Mouse (Mus musculus) limb, embryonic 11.5 days (tissue): Measurements from ENCODE around the gene Nol9. TPM values are rescaled to one million over a fixed set of nuclear protein-coding genes. Genes with fewer than 3 reads are reported as not detected.
A peak's percentile ranks its signal among the peaks of the same experiment; 100 is the strongest.

Experiments
- ATAC-seq: fragments of 200-750 bp; cut with Nextera tagmentation; 2 replicates; pipeline ENCODE4 v1.8.0; 2017; ENCODE audit warnings: low read depth; ENCODE audit not compliant: insufficient number of reproducible peaks, low FRiP score, low TSS enrichment
- DNase-seq: peaks from one replicate; pipeline ENCODE4 v3.0.0-alpha.2; 2015; ENCODE audit warnings: low spot score
- H3K27ac ChIP-seq: fragments of 300-500 bp; sonication (generic); replicated peaks from 2 replicates; pipeline ENCODE4 v1.5.1; 2014; ENCODE audit warnings: low read depth, mild to moderate bottlenecking, low read length
- H3K27me3 ChIP-seq: fragments of 300-500 bp; sonication (generic); 2 replicates; pipeline ENCODE4 v1.6.1; 2014; ENCODE audit warnings: mild to moderate bottlenecking, low read length, mixed read lengths; ENCODE audit not compliant: control insufficient read depth, insufficient read depth
- H3K36me3 ChIP-seq: fragments of 300-500 bp; sonication (generic); 2 replicates; pipeline ENCODE4 v1.6.1; 2014; ENCODE audit warnings: mild to moderate bottlenecking, low read length, moderate library complexity, mixed read lengths; ENCODE audit not compliant: control insufficient read depth, insufficient read depth
- H3K4me1 ChIP-seq: fragments of 300-500 bp; sonication (generic); 2 replicates; pipeline ENCODE4 v1.6.1; 2014; ENCODE audit warnings: low read length, mixed read lengths; ENCODE audit not compliant: control insufficient read depth, insufficient read depth
- H3K4me2 ChIP-seq: fragments of 300-500 bp; sonication (generic); 2 replicates; pipeline ENCODE4 v1.6.1; 2014; ENCODE audit warnings: low read depth, mild to moderate bottlenecking, moderate library complexity; ENCODE audit not compliant: severe bottlenecking
- H3K4me3 ChIP-seq: fragments of 300-500 bp; sonication (generic); 2 replicates; pipeline ENCODE4 v1.5.1; 2014; ENCODE audit warnings: low read depth, low read length
- H3K9ac ChIP-seq: fragments of 300-500 bp; sonication (generic); 2 replicates; pipeline ENCODE4 v1.6.1; 2014; ENCODE audit warnings: mild to moderate bottlenecking, low read length
- H3K9me3 ChIP-seq: fragments of 300-500 bp; sonication (generic); 2 replicates; pipeline ENCODE4 v1.6.1; 2016; ENCODE audit warnings: low read length; ENCODE audit not compliant: control insufficient read depth
- WGBS: fragments of 180-500 bp; shearing (Covaris S2); extraction: QIAGEN DNeasy Blood & Tissue Kit; methylation state at CpG from one replicate; pipeline ENCODE4 v1.1.7; 2014; 5-methylcytosine and 5-hydroxymethylcytosine counted together
- polyA plus RNA-seq: library from polyadenylated mRNA; unstranded; fragments of >200 nt; fragmentation: Nextera tagmentation; extraction: Ambion mirVana; gene quantifications from 2 replicates; pipeline ENCODE4 v1.2.1, GENCODE M21; 2014

Nol9 gene
- polyA plus RNA-seq, 1 experiment from 2014 or later = 38.1 TPM

- no peak for DNase-seq
- no peak for ATAC-seq
- Histone ChIP-seq H3K27me3 (no peaks in the 10 kb centered on the region), H3K9me3 (no peaks in the 10 kb centered on the region), H3K4me2 (peak overlapping the region; percentile 78; the same call in 1 of the 2 replicates), H3K27ac (no peak overlapping the region), H3K4me3 (no peak overlapping the region), H3K4me1 (peaks cover 8% of the 10 kb centered on the region), H3K36me3 (no peaks in the 10 kb centered on the region; the same call in 1 of the 2 replicates), H3K9ac (no peak overlapping the region)
- WGBS = 63% methylated on average over 3 of the region's 3 CpGs
Measured at GRCm38 (mm10) chr4:151997701-151998100, 41.4 kb upstream of the Nol9 start.

- Histone ChIP-seq H3K4me2 (no peak overlapping the region), H3K36me3 (no peaks in the 10 kb centered on the region), H3K27me3 (no peaks in the 10 kb centered on the region), H3K27ac (no peak overlapping the region), H3K9me3 (no peaks in the 10 kb centered on the region), H3K4me3 (no peak overlapping the region), H3K4me1 (peaks cover under 1% of the 10 kb centered on the region; the same call in 1 of the 2 replicates), H3K9ac (no peak overlapping the region)
- no peak for DNase-seq
- ATAC-seq = no peak
- WGBS = 64% methylated on average over 3 of the region's 3 CpGs
Measured at GRCm38 (mm10) chr4:151999481-151999880, 39.6 kb upstream of the Nol9 start.

GRCm38 (mm10) chr4:152000906-152001305 lies 38.2 kb upstream of the Nol9 start:
- WGBS = 48% methylated on average over 4 of the region's 4 CpGs
- Histone ChIP-seq H3K9me3 (no peaks in the 10 kb centered on the region), H3K36me3 (no peaks in the 10 kb centered on the region), H3K4me1 (no peaks in the 10 kb centered on the region), H3K4me2 (no peak overlapping the region), H3K27me3 (no peaks in the 10 kb centered on the region), H3K27ac (no peak overlapping the region), H3K9ac (no peak overlapping the region), H3K4me3 (no peak overlapping the region)
- ATAC-seq (no peak), DNase-seq (no peak)

GRCm38 (mm10) chr4:152001335-152001734 lies 37.8 kb upstream of the Nol9 start:
- Histone ChIP-seq H3K36me3 (no peaks in the 10 kb centered on the region), H3K27me3 (no peaks in the 10 kb centered on the region), H3K27ac (no peak overlapping the region), H3K9me3 (no peaks in the 10 kb centered on the region), H3K4me3 (no peak overlapping the region), H3K4me1 (no peaks in the 10 kb centered on the region), H3K9ac (no peak overlapping the region), H3K4me2 (no peak overlapping the region)
- DNase-seq = no peak
- 70% methylated on average over 4 of the region's 4 CpGs for WGBS
- no peak for ATAC-seq

- Histone ChIP-seq H3K9me3 (no peaks in the 10 kb centered on the region), H3K4me2 (no peak overlapping the region), H3K9ac (no peak overlapping the region), H3K4me3 (no peak overlapping the region), H3K27ac (no peak overlapping the region), H3K4me1 (peaks cover 2% of the 10 kb centered on the region; the same call in 1 of the 2 replicates), H3K27me3 (no peaks in the 10 kb centered on the region), H3K36me3 (no peaks in the 10 kb centered on the region)
- 95% methylated on average over 3 of the region's 3 CpGs for WGBS
- ATAC-seq (no peak), DNase-seq (no peak)
Measured at GRCm38 (mm10) chr4:152002063-152002462, 37.1 kb upstream of the Nol9 start.

- WGBS = 80% methylated on average over 6 of the region's 6 CpGs
- H3K4me1 ChIP-seq = peaks cover 27% of the 10 kb centered on the region
Measured at GRCm38 (mm10) chr4:152006137-152006536, 33.0 kb upstream of the Nol9 start.

GRCm38 (mm10) chr4:152006812-152007211 lies 32.3 kb upstream of the Nol9 start:
- Histone ChIP-seq H3K4me2 (no peak overlapping the region), H3K27me3 (0 out of 2 replicates have a peak, but pooled peaks cover 3% of the 10 kb centered on the region), H3K4me1 (peaks cover 27% of the 10 kb centered on the region), H3K9ac (no peak overlapping the region), H3K4me3 (no peak overlapping the region), H3K9me3 (no peaks in the 10 kb centered on the region), H3K36me3 (no peaks in the 10 kb centered on the region), H3K27ac (no peak overlapping the region)
- DNase-seq (no peak), ATAC-seq (no peak)
- 40% methylated on average over 3 of the region's 3 CpGs for WGBS

More at GRCm38 (mm10) chr4:152006137-152006536, 33.0 kb upstream of the Nol9 start:
- ATAC-seq (no peak), DNase-seq (no peak)
- Histone ChIP-seq H3K9me3 (no peaks in the 10 kb centered on the region), H3K4me3 (no peak overlapping the region), H3K9ac (no peak overlapping the region), H3K27ac (no peak overlapping the region), H3K36me3 (no peaks in the 10 kb centered on the region), H3K4me2 (no peak overlapping the region), H3K27me3 (0 out of 2 replicates have a peak, but pooled peaks cover 3% of the 10 kb centered on the region)

- H3K4me2 ChIP-seq = peak overlapping the region; percentile 100
- peak; percentile 43 for DNase-seq
- 4% methylated on average over 8 of the region's 8 CpGs for WGBS
- no peak overlapping the region for H3K9ac ChIP-seq
- H3K36me3 ChIP-seq = no peaks in the 10 kb centered on the region
- H3K4me3 ChIP-seq = peak overlapping the region; percentile 84
- peaks cover 27% of the 10 kb centered on the region for H3K4me1 ChIP-seq
- H3K27ac ChIP-seq = no peak overlapping the region
- ATAC-seq = no peak
- 0 out of 2 replicates have a peak, but pooled peaks cover 3% of the 10 kb centered on the region for H3K27me3 ChIP-seq
- no peaks in the 10 kb centered on the region for H3K9me3 ChIP-seq
Measured at GRCm38 (mm10) chr4:152007481-152008147, 31.5 kb upstream of the Nol9 start.
